Mouse (Mus musculus) testis, adult 2 months (tissue): ENCODE results near the gene Casp3. TPM values are rescaled to one million over a fixed set of nuclear protein-coding genes. Genes with fewer than 3 reads are reported as not detected.

ENCODE experiments used
- H3K27ac ChIP-seq: fragments of 200-500 bp; 2 replicates; pipeline ENCODE4 v1.5.1; 2012; ENCODE audit warnings: low read depth, low read length; ENCODE audit not compliant: control insufficient read depth, insufficient read depth
- H3K27me3 ChIP-seq: fragments of 200-500 bp; 2 replicates; pipeline ENCODE4 v1.6.1; 2012; ENCODE audit warnings: mild to moderate bottlenecking, low read length, moderate library complexity; ENCODE audit not compliant: control insufficient read depth, insufficient read depth
- H3K36me3 ChIP-seq: fragments of 200-500 bp; 2 replicates; pipeline ENCODE4 v1.6.1; 2012; ENCODE audit warnings: mild to moderate bottlenecking, low read length; ENCODE audit not compliant: control insufficient read depth, insufficient read depth
- H3K4me1 ChIP-seq: fragments of 200-500 bp; 2 replicates; pipeline ENCODE4 v1.6.1; 2012; ENCODE audit warnings: low read length; ENCODE audit not compliant: control insufficient read depth, insufficient read depth
- H3K4me3 ChIP-seq: fragments of 200-500 bp; 2 replicates; pipeline ENCODE4 v1.5.1; 2012; ENCODE audit warnings: low read depth, mild to moderate bottlenecking, low read length, moderate library complexity, mixed read lengths; ENCODE audit not compliant: control insufficient read depth
- CTCF ChIP-seq: fragments of 200-500 bp; IDR thresholded peaks from 2 replicates; pipeline ENCODE4 v1.5.1; 2012; ENCODE audit warnings: low read depth, mild to moderate bottlenecking, inconsistent platforms, low read length, moderate library complexity; ENCODE audit not compliant: control insufficient read depth, insufficient read depth, insufficient replicate concordance
- POLR2A ChIP-seq: fragments of 200-500 bp; IDR thresholded peaks from 2 replicates; pipeline ENCODE4 v1.6.1; 2012; ENCODE audit warnings: low read depth, mild to moderate bottlenecking, inconsistent platforms, low read length, moderate library complexity; ENCODE audit not compliant: control insufficient read depth
- polyA plus RNA-seq: library from polyadenylated mRNA; depleted of rRNA; stranded (reverse); fragments of >200 nt; gene quantifications from 2 replicates; pipeline ENCODE4 v1.2.3, GENCODE M21; 2012

The Casp3 gene
- polyA plus RNA-seq, 1 experiment, result 0.84 TPM

DNA sequence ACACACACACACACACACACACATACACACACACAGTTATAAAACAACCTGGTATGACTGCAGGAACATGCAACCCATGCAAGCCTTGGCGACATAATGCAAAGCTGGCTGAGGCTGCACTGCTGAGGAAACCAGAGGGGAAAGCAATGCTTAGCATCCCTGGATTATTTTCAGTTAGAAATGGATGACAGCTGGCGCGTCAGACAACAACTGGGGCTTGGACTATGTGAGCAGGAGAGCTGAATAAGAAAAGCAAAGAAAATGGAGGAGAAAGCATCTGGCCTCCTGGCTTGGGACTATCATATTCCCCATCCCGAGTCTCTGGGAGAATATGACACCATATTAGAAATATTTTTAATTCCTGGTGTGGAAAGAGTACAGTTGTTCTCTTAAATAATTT lies 4.2 kb upstream of the Casp3 start:
- H3K36me3 ChIP-seq, result no peaks in the 10 kb centered on the region
- TF ChIP-seq CTCF (no peak), POLR2A (no peak)
- H3K4me1 ChIP-seq, result peaks cover 5% of the 10 kb centered on the region
- no peak overlapping the region for H3K4me3 ChIP-seq
- no peak overlapping the region for H3K27ac ChIP-seq
- H3K27me3 ChIP-seq, result no peaks in the 10 kb centered on the region

DNA sequence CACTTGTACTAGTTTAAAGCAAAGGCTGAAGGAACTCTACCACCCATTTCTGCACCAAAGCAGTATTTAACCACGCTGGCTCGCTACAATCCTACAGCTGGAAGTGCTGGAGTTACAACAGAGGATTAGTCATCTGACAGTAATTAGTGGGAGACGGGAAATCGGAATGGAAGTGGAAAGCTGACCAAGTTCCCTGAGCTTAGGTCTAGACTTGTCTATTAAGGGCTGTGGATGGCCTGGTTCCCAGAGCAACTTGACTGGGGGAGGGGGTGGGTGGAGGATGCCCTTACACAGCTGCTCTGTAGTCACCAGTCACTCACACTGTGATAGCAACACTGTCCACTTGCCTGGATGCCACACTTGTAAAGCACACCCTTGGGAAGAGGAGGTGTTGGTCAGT lies 3.7 kb upstream of the Casp3 start:
- H3K27ac ChIP-seq, result no peak overlapping the region
- no peak overlapping the region for H3K4me3 ChIP-seq
- no peak for TF ChIP-seq POLR2A
- no peak for TF ChIP-seq CTCF
- no peaks in the 10 kb centered on the region for H3K27me3 ChIP-seq
- peaks cover 10% of the 10 kb centered on the region for H3K4me1 ChIP-seq
- no peaks in the 10 kb centered on the region for H3K36me3 ChIP-seq

DNA sequence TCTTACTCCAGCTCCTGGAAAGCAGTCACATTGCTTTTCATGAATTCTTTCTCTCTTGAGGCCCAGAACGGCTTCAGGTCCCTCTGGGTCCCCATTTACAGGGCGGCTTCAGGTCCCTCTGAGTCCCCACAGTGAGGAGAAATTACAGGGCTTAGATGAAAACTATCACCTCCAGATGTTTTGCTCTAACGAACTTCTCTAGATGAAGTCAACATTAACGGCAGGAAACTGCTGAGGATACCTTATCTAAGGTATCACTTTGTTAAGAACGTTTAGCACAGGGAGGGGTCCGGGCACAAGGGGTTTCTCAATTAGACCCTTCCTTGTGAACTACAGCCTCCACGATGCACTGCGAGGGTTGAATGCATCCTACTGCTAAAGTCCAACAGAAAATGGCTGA lies 1.2 kb upstream of the Casp3 start:
- TF ChIP-seq CTCF (no peak), POLR2A (no peak)
- peaks cover 13% of the 10 kb centered on the region for H3K4me1 ChIP-seq
- no peaks in the 10 kb centered on the region for H3K36me3 ChIP-seq
- no peak overlapping the region for H3K4me3 ChIP-seq
- H3K27ac ChIP-seq, result no peak overlapping the region
- H3K27me3 ChIP-seq, result no peaks in the 10 kb centered on the region

DNA sequence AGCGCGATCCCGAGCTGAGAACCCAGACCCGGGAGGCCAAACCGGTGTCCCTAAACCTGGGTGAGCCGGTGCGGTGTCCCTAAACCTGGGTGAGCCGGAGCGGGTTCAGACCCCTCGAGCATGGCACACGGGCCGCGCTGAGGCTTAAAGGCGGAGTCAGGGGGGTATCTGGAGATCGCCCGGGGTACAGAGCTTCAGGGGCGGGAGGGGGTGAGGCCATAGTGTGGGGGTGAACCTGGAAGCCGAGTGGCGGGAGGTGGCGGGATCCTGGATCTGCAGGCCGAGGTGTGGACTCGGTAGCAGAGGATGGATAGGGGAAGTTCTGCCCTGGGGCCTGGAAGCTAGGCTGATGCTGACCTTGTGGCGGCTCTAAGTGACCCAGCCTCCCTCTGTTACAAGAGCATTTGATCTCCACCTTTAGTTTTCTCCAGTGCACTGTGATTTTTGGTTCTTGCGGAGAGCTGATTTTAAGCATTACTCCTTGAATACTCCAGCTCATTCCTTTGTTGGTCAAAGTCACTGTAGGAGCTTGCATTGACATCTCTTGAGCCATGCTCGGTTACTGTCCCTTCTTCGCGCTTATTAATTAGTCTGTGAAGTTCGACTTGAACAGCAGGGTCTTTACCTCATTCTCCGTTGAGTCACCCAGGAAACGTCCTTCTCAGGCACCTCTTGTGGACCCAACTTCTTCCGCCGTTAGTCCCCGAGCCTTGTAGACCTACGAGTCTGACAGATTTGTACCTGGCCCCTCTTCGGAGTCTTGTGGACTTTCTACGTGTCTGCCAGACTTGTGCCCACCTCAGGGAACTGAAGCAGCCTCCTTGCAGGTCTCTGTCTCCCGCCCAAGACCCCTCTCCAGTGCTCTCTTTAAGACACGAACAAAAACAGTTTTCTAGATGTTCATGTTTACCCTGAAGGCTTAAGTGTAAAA lies 864 bp downstream of the Casp3 start:
- H3K36me3 ChIP-seq, result no peaks in the 10 kb centered on the region
- peak overlapping the region; percentile 19; the same call in 1 of the 2 replicates for H3K27ac ChIP-seq
- TF ChIP-seq CTCF (no peak), POLR2A (no peak)
- peaks cover 13% of the 10 kb centered on the region for H3K4me1 ChIP-seq
- peak overlapping the region; percentile 92 for H3K4me3 ChIP-seq
- H3K27me3 ChIP-seq, result no peaks in the 10 kb centered on the region

DNA sequence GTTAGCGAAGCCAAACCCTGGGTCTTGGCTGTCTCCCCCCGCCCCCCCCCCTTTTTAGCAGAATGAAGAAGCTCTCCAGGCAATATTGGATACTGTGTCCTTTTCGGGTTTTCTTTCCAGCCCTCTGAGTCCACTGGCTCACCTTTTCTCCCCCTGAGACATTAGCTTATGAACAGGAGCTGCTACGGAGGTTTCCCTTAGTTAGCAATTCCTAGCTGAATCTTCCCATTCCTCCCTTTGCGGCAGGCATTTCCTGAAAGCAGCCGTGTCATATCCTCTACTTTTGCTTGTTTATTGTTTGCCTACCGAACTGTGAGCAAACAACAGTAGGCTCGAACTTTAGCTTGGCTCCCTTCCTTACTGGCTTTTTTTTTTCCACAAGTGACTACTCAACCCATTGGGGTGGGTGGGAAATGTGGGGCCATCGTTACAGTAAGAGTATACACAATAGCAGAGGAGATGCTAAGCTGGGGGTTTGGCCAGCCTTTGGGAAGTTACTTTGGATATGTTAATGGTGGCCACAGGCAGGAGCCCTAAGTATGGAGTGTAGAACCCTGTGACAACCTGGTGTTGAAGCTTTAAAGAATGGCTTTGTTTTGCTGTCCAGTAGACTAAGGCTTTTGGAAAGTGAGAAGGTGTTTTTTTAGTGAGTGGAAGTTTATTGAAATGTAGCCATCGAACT lies 1.7 kb downstream of the Casp3 start:
- Histone ChIP-seq H3K27me3 (no peaks in the 10 kb centered on the region), H3K4me3 (no peak overlapping the region; the same call in 1 of the 2 replicates), H3K27ac (no peak overlapping the region), H3K4me1 (peaks cover 13% of the 10 kb centered on the region), H3K36me3 (no peaks in the 10 kb centered on the region)
- TF ChIP-seq CTCF, result no peak
- no peak for TF ChIP-seq POLR2A

- no peak overlapping the region for H3K4me3 ChIP-seq
- no peaks in the 10 kb centered on the region for H3K36me3 ChIP-seq
- H3K27ac ChIP-seq, result no peak overlapping the region
- TF ChIP-seq CTCF, result no peak
- no peak for TF ChIP-seq POLR2A
- no peaks in the 10 kb centered on the region for H3K27me3 ChIP-seq
- peaks cover 10% of the 10 kb centered on the region for H3K4me1 ChIP-seq
Observed at GRCm38 (mm10) chr8:46622446-46623270, 5.6 kb downstream of the Casp3 start.

DNA sequence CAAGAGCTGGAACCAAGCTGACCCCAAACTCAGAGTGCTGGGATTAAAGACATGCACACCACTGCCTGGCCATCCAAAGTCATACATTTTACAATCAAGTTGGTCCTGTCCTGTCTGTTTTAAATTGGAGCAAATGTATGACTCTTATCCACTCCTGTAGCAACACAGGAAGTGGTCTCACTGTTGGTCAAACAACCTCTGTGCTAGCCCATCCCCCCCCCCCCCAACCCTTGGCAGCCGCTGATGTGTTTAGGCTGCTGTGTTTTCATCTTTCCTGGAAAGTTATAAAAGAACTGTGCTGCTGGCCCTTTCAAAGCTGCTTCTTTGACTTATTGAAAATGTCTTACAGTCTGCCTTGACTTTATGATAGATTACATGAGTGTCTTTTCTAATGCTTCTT lies 8.1 kb downstream of the Casp3 start:
- Histone ChIP-seq H3K4me3 (no peak overlapping the region), H3K27ac (no peak overlapping the region), H3K36me3 (no peaks in the 10 kb centered on the region), H3K4me1 (no peaks in the 10 kb centered on the region; the same call in 1 of the 2 replicates), H3K27me3 (no peaks in the 10 kb centered on the region)
- TF ChIP-seq CTCF, result no peak
- no peak for TF ChIP-seq POLR2A
